Mouse (Mus musculus): Measurements from ENCODE around the gene Lsm2. TPM values are rescaled to one million over a fixed set of nuclear protein-coding genes. Genes with fewer than 3 reads are reported as not detected.
"Not testable (repeated sequence)": the region's sequence is repeated elsewhere in the genome, so short reads cannot be mapped to it uniquely, and the experiment has no call there.

The Lsm2 gene
- polyA plus RNA-seq, 1 experiment: 51.6 TPM

GRCm38 (mm10) chr17:35000717-35001451, 19.2 kb downstream of the Lsm2 start, which contains the start of gene Vars:
TSS of gene Vars (plus strand) at chr17:35000987.
- under 1% methylated on average over 82 of the region's 83 CpGs for WGBS
- Histone ChIP-seq H3K4me1 (ENCODE audit: control insufficient read depth, insufficient read depth, low read length) (peaks cover 8% of the 10 kb centered on the region), H3K4me3 (replicated peaks; ENCODE audit: extremely low read depth, low read depth, low read length) (peak within 1 kb of the TSS; percentile 78)
- peak; percentile 90 for DNase-seq
- TF ChIP-seq POLR2A (IDR thresholded peaks at IDR 0.05; ENCODE audit: borderline replicate concordance, extremely low read depth, low read depth, low read length) (peak; percentile 45; the same call in 1 of the 2 replicates), CTCF (IDR thresholded peaks at IDR 0.05; ENCODE audit: insufficient read depth, low read length) (no peak)

DNA sequence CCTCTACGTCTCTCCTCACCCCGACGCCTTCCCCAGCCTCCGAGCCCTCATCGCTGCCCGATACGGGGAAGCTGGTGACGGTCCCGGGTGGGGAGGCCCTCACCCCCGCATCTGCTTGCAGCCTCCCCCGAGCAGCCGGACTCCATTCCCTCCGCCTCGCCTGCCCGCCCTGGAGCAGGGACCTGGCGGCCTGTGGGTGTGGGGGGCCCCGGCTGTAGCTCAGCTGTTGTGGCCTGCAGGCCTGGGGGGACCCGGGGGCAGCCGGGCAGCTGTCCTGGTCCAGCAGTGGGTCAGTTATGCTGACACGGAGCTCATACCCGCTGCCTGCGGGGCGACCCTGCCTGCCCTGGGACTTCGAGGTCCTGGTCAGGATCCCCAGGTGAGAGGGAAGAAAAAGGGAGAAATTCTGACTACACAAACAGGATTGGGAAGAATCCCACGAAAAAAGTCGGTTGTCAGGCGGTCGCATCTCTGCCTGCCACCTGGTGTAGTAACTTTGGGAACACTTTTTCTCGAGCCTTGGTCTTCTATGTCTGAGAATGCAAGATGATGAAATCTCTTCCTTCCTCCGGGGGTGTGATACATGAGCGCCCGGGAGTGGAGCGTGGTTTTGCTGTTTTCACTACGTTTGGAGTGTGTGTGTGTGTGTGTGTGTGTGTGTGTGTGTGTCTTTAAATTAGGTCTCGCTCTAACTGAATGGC, 19.9 kb downstream of the Lsm2 start:
- under 1% methylated on average over 35 of the region's 35 CpGs for WGBS
- no peak for TF ChIP-seq CTCF (IDR thresholded peaks at IDR 0.05; ENCODE audit: insufficient read depth, low read length)
- TF ChIP-seq POLR2A (IDR thresholded peaks at IDR 0.05; ENCODE audit: borderline replicate concordance, extremely low read depth, low read depth, low read length): no peak
- H3K4me3 ChIP-seq (replicated peaks; ENCODE audit: extremely low read depth, low read depth, low read length): peak overlapping the region; percentile 78
- H3K4me1 ChIP-seq (ENCODE audit: control insufficient read depth, insufficient read depth, low read length): peaks cover 8% of the 10 kb centered on the region
- DNase-seq: no peak

DNA sequence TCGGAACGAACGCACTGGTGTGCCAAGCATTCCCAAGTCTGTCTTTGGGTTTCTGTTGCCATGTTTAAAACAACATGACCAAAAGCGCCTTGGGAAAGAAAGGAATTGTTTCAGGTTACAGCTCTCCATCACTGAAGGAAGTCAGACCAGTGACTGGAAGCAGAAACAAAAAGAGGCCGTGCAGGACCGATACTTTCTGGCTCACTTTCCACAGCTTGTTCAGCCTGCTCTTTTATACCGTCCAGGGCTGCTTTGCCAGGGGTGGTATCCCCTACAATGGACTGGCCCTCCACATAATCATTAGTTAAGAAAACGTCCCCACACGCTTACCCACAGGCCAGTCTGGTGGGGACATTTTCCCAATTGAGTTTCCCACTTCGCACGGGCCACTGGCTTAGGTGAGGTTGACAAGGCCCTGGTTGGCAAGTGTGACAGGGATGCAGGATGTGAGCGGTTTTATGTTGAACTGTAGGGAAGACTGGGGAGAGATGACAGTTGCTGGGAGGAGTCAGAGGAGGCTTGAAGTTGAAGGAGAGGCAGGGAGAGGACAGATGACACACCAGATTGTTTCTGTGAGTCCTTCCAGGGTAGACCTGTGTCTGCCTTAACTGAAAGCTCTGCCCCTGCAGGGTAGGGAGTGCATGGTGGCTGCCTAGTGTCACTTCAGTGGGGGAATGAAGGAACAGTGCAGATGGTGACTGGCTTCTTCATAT, 20.6 kb downstream of the Lsm2 start:
- DNase-seq: no peak
- H3K4me1 ChIP-seq (ENCODE audit: control insufficient read depth, insufficient read depth, low read length): peaks cover 8% of the 10 kb centered on the region
- TF ChIP-seq POLR2A (IDR thresholded peaks at IDR 0.05; ENCODE audit: borderline replicate concordance, extremely low read depth, low read depth, low read length) (no peak), CTCF (IDR thresholded peaks at IDR 0.05; ENCODE audit: insufficient read depth, low read length) (no peak)
- WGBS: 10% methylated on average over 12 of the region's 12 CpGs
- H3K4me3 ChIP-seq (replicated peaks; ENCODE audit: extremely low read depth, low read depth, low read length): peak overlapping the region; percentile 78

GRCm38 (mm10) chr17:35003022-35003838, 21.6 kb downstream of the Lsm2 start:
- no peak for DNase-seq
- WGBS: 52% methylated on average over 9 of the region's 9 CpGs
- Histone ChIP-seq H3K4me1 (ENCODE audit: control insufficient read depth, insufficient read depth, low read length) (peaks cover 8% of the 10 kb centered on the region), H3K4me3 (replicated peaks; ENCODE audit: extremely low read depth, low read depth, low read length) (no peak overlapping the region)
- TF ChIP-seq POLR2A (IDR thresholded peaks at IDR 0.05; ENCODE audit: borderline replicate concordance, extremely low read depth, low read depth, low read length) (no peak), CTCF (IDR thresholded peaks at IDR 0.05; ENCODE audit: insufficient read depth, low read length) (no peak)

- no peak for DNase-seq
- TF ChIP-seq POLR2A (IDR thresholded peaks at IDR 0.05; ENCODE audit: borderline replicate concordance, extremely low read depth, low read depth, low read length) (no peak), CTCF (IDR thresholded peaks at IDR 0.05; ENCODE audit: insufficient read depth, low read length) (no peak)
- Histone ChIP-seq H3K4me3 (replicated peaks; ENCODE audit: extremely low read depth, low read depth, low read length) (no peak overlapping the region), H3K4me1 (ENCODE audit: control insufficient read depth, insufficient read depth, low read length) (peaks cover 8% of the 10 kb centered on the region)
- 95% methylated on average over 17 of the region's 17 CpGs for WGBS
Observed at GRCm38 (mm10) chr17:35004075-35004717, 22.5 kb downstream of the Lsm2 start.

DNA sequence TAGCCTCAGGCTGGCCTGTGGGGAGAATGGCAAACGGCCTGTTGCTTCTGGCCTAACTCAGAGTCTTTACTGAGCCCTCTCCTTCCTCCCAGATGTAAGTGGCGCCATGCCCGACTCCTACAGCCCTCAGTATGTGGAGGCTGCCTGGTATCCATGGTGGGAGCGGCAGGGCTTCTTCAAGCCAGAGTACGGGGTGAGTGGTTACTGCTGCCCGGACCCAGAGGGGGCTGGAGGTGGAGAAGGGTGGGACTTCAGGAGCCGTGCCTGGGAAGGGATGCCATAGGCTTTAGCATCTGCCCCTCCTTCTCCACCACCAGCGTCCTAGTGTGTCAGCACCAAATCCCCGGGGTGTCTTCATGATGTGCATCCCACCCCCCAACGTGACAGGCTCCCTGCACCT, 23.5 kb downstream of the Lsm2 start:
- 95% methylated on average over 10 of the region's 10 CpGs for WGBS
- H3K4me3 ChIP-seq (replicated peaks; ENCODE audit: extremely low read depth, low read depth, low read length): no peak overlapping the region
- no peak for DNase-seq
- TF ChIP-seq CTCF (IDR thresholded peaks at IDR 0.05; ENCODE audit: insufficient read depth, low read length): no peak
- TF ChIP-seq POLR2A (IDR thresholded peaks at IDR 0.05; ENCODE audit: borderline replicate concordance, extremely low read depth, low read depth, low read length): no peak
- H3K4me1 ChIP-seq (ENCODE audit: control insufficient read depth, insufficient read depth, low read length): peaks cover 8% of the 10 kb centered on the region

DNA sequence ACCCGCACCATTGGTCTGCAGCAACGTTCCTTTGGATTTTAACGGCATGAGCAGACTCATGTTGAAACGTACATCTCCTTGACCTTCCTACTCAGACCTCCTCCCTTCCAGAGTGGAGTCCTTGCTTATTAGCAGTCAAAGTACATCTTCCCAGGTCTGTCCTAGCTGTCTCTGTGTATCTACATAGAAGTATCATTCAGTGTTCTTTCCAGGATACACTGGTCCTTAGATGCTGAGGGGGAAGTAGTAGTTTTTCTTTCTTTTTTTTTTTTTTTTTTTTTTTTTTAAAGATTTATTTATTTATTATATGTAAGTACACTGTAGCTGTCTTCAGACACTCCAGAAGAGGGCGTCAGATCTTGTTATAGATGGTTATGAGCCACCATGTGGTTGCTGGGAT, 24.2 kb downstream of the Lsm2 start:
- 98% methylated on average over 5 of the region's 5 CpGs for WGBS
- not testable (repeated sequence) for H3K4me3 ChIP-seq (replicated peaks; ENCODE audit: extremely low read depth, low read depth, low read length); H3K4me1 ChIP-seq (ENCODE audit: control insufficient read depth, insufficient read depth, low read length); DNase-seq

DNA sequence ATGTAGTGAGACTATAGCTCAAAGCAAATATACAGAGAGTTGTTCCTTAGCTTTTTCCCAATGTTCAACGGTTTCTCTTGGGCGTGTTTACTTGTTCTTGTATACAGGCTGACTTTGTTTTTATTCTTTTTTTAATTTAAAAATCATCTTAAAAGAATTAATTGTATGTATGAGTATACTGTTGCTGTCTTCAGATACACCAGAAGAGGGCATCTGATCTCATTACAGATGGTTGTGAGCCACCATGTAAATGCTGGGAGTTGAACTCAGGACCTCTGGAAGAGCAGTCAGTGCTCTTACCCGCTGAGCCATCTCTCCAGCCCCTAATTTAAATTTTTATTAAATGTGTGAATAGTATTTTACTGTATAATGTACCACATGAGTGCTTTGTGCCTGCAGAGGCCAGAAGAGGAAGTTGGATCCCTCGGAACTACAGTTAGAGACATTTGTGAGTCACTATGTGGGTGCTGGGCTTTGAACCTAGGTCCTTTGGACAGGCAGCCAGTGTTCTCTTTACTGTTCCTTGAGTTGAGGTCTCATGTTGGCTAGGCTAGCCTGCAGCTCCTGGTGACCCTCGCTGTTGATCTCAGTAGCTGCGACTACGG, 25.8 kb downstream of the Lsm2 start:
- TF ChIP-seq CTCF (IDR thresholded peaks at IDR 0.05; ENCODE audit: insufficient read depth, low read length) (no peak), POLR2A (IDR thresholded peaks at IDR 0.05; ENCODE audit: borderline replicate concordance, extremely low read depth, low read depth, low read length) (no peak)
- 90% methylated on average over 7 of the region's 7 CpGs for WGBS
- H3K4me3 ChIP-seq (replicated peaks; ENCODE audit: extremely low read depth, low read depth, low read length): no peak overlapping the region
- DNase-seq: no peak
- H3K4me1 ChIP-seq (ENCODE audit: control insufficient read depth, insufficient read depth, low read length): peaks cover 4% of the 10 kb centered on the region

All from lung, adult 2 months (tissue).